Mouse (Mus musculus): ENCODE data around the gene Wdr78. TPM values are rescaled to one million over a fixed set of nuclear protein-coding genes. Genes with fewer than 3 reads are reported as not detected.

The Wdr78 gene
- polyA plus RNA-seq, 1 experiment from 2014 or later = 3.0 TPM

- Histone ChIP-seq H3K9me3 (ENCODE audit: control insufficient read depth, low read depth, low read length) (no peaks in the 10 kb centered on the region), H3K4me1 (ENCODE audit: control insufficient read depth, insufficient read depth, low read length) (no peaks in the 10 kb centered on the region), H3K9ac (replicated peaks; ENCODE audit: low read depth, low read length) (no peak overlapping the region), H3K4me3 (ENCODE audit: low read depth, low read length) (no peak overlapping the region), H3K4me2 (replicated peaks; ENCODE audit: low read depth, low read length) (no peak overlapping the region), H3K27ac (ENCODE audit: low read length) (no peak overlapping the region), H3K36me3 (ENCODE audit: control insufficient read depth, insufficient read depth, low read length) (no peaks in the 10 kb centered on the region), H3K27me3 (ENCODE audit: control insufficient read depth, insufficient read depth, low read length) (no peaks in the 10 kb centered on the region)
- 62% methylated on average over 6 of the region's 6 CpGs for WGBS
- no peak for ATAC-seq (ENCODE audit: insufficient number of reproducible peaks, insufficient read depth, low FRiP score, low read depth)
Measured at GRCm38 (mm10) chr4:102988526-102988925, 125.8 kb downstream of the Wdr78 start.

Other genes starting within 250 kb of the Wdr78 start
- 1.7 and 3.1 TPM in 2 replicates for gene Tctex1d1, start 135.9 kb downstream of the Wdr78 start, polyA plus RNA-seq (2014; fragmentation: Nextera tagmentation; extraction: Ambion mirVana)
- gene Insl5, start 87.7 kb downstream of the Wdr78 start, polyA plus RNA-seq (2014; fragmentation: Nextera tagmentation; extraction: Ambion mirVana) = not detected in 2 replicates
- 50.8 and 62.1 TPM in 2 replicates for gene Mier1, start 165 bp downstream of the Wdr78 start, polyA plus RNA-seq (2014; fragmentation: Nextera tagmentation; extraction: Ambion mirVana)
- gene Slc35d1, start 100.6 kb upstream of the Wdr78 start, polyA plus RNA-seq (2014; fragmentation: Nextera tagmentation; extraction: Ambion mirVana) = 10.1 and 10.6 TPM in 2 replicates
- not detected in 2 replicates for gene 4921539E11Rik, start 176.3 kb upstream of the Wdr78 start, polyA plus RNA-seq (2014; fragmentation: Nextera tagmentation; extraction: Ambion mirVana)
- gene Oma1, start 199.3 kb upstream of the Wdr78 start, polyA plus RNA-seq (2014; fragmentation: Nextera tagmentation; extraction: Ambion mirVana) = 18.7 and 19.8 TPM in 2 replicates